Comparison of ENCODE assay signal across 28 mouse cellular contexts in genomic region chr3:151252458-151252857, GRCm38 (mm10).
"Had no signal": no experiment of that assay in that cellular context is flagged by ENCODE, and none has a peak within 500 bp of the region (broad histone marks: within the 10 kb centered on the region; RNA-seq: fewer than 3 reads in every experiment).

No protein-coding gene starts in this region.

- DNase-seq: gastrocnemius, adult 2 months; gastrocnemius, postnatal 10 days; gastrocnemius, postnatal 25 days; heart, adult 18-20 months; heart, postnatal 14 days; heart, postnatal 36 days; kidney, adult 11 months; kidney, adult 2 months; kidney, adult 9 months; kidney, postnatal 14 days; kidney, postnatal 36 days; layer of hippocampus, adult 9-11 months; layer of hippocampus, postnatal 36 days; liver; liver, embryonic 13.5 days had no signal

- ATAC-seq: hindbrain, postnatal 0 days; intestine, embryonic 16.5 days had no signal

- H3K36me3 ChIP-seq: heart, embryonic 13.5 days; heart, embryonic 15.5 days; hindbrain, embryonic 13.5 days; hindbrain, embryonic 15.5 days; kidney, embryonic 15.5 days; limb, embryonic 10.5 days; limb, embryonic 12.5 days; liver, embryonic 13.5 days; liver, embryonic 15.5 days had no signal

- H3K9me3 ChIP-seq: heart, embryonic 13.5 days; heart, embryonic 15.5 days; hindbrain, embryonic 13.5 days; hindbrain, embryonic 15.5 days; kidney, embryonic 15.5 days; limb, embryonic 10.5 days; limb, embryonic 12.5 days; liver, embryonic 13.5 days; liver, embryonic 15.5 days had no signal

- H3K4me1 ChIP-seq: heart, embryonic 13.5 days; heart, embryonic 15.5 days; hindbrain, embryonic 13.5 days; hindbrain, embryonic 15.5 days; kidney, embryonic 15.5 days; limb, embryonic 10.5 days; limb, embryonic 12.5 days; liver, embryonic 13.5 days; liver, embryonic 15.5 days had no signal

- H3K27ac ChIP-seq: gastrocnemius, adult 2 months; heart, embryonic 13.5 days; heart, embryonic 15.5 days; hindbrain, embryonic 13.5 days; hindbrain, embryonic 15.5 days; hindbrain, postnatal 0 days; kidney, embryonic 15.5 days; kidney, postnatal 0 days; limb, embryonic 10.5 days; limb, embryonic 12.5 days; liver, embryonic 13.5 days; liver, embryonic 15.5 days had no signal

- H3K9ac ChIP-seq: heart, embryonic 13.5 days; heart, embryonic 15.5 days; hindbrain, embryonic 13.5 days; hindbrain, embryonic 15.5 days; kidney, embryonic 15.5 days; limb, embryonic 12.5 days; liver, embryonic 13.5 days; liver, embryonic 15.5 days had no signal

- H3K4me2 ChIP-seq: heart, embryonic 11.5 days; heart, embryonic 13.5 days; heart, embryonic 15.5 days; hindbrain, embryonic 13.5 days; hindbrain, embryonic 15.5 days; kidney, embryonic 15.5 days; limb, embryonic 12.5 days; liver, embryonic 11.5 days; liver, embryonic 13.5 days; liver, embryonic 15.5 days had no signal

- H3K4me3 ChIP-seq: gastrocnemius, adult 2 months; heart, embryonic 13.5 days; heart, embryonic 15.5 days; hindbrain, embryonic 13.5 days; hindbrain, embryonic 15.5 days; kidney, embryonic 15.5 days; limb, embryonic 10.5 days; limb, embryonic 12.5 days; liver, embryonic 13.5 days; liver, embryonic 15.5 days had no signal

- H3K27me3 ChIP-seq: heart, embryonic 13.5 days; heart, embryonic 15.5 days; hindbrain, embryonic 13.5 days; hindbrain, embryonic 15.5 days; kidney, embryonic 15.5 days; limb, embryonic 12.5 days; liver, embryonic 13.5 days; liver, embryonic 15.5 days had no signal
